Mouse (Mus musculus) yolk sac, embryonic 10.5 days (tissue): ENCODE measurements around the gene Sptssb.

Experiments
- DNase-seq: peaks from one replicate; pipeline ENCODE4 v3.0.0-alpha.2; 2017; ENCODE audit warnings: low spot score

Gene Sptssb

DNA sequence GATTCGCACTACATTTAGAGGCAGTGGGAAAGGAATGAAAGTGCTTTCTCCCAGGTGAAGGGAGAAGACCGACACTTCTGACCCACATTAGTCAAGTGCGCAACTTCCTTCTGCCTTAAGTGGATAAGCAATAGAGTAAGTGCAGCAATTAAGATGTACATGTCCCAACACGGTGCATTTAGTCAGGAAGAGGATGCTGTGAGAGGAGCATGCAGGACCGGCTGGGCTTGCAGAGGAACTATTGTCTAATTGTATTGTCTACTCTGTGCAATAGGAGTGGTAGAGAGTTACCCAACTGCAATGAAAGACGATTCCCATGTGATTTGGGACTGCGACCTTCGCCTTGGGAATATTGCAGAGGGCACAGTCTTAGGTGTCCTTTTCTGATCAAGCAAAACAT is 30.2 kb downstream of the Sptssb start:
- DNase-seq: no peak

DNA sequence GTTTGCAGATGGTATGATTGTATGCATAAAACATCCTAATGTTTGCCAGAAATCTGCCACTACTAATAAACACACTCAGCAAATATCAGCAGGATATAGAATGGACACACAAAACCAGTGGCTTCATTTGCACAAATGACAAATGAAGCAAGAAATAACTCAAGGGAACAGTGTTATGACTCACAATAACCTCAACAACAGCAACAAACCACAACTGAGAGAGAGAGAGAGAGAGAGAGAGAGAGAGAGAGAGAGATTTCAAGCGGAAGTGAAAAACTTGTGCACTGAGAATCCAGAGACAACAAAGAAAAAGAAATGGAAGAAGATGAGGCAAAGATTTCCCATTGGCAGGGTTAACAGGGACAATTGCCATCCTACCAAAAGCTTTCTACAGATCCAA is 35.2 kb downstream of the Sptssb start:
- DNase-seq: no peak

GRCm38 (mm10) chr3:69820614-69821013 is 39.1 kb downstream of the Sptssb start:
- DNase-seq: no peak

GRCm38 (mm10) chr3:69819851-69820200 is 39.9 kb downstream of the Sptssb start:
- no peak for DNase-seq

- no peak for DNase-seq
These were observed 40.4 kb downstream of the Sptssb start for GRCm38 (mm10) chr3:69819146-69819850.

DNA sequence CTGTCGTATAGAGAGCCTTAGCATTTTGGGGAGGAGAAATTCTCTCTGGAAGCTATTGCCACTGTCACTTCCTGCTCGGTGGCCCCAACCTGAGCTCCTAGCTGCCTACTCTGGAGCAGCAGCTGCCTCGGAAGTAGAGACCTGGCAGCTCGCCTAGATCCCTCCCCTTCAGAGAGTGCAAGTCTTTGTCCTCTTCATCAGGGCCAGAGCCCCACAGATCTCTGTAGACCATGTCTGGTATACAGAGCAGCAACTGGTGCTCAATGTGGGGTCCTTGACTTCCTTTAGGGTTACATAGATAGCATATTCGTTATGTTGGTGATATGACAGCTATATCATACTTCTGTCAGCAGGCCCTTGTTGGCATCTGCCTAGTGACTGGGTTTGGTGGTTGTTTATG is 41.3 kb downstream of the Sptssb start:
- DNase-seq: no peak

DNA sequence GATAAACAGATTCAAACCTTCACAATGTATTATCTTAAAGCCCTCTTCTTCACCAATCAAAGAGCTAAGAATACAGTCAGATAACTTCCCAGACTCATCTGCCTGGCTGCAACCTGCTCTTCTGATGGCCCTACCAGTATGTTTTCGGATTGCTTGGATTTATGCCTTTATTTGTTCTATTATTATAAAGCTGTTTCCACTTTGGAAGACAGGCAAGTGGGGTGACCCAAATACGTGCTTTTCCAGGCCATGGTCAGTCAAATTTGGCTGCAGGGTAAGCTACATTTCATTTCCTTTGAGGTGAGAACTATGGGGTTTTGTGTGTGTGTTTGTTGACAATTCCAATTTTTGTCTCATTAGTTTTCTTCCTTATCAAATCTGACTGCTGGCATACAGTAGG is 43.2 kb downstream of the Sptssb start:
- DNase-seq: no peak

- no peak for DNase-seq
These were observed 46.6 kb downstream of the Sptssb start for GRCm38 (mm10) chr3:69813005-69813695.

DNA sequence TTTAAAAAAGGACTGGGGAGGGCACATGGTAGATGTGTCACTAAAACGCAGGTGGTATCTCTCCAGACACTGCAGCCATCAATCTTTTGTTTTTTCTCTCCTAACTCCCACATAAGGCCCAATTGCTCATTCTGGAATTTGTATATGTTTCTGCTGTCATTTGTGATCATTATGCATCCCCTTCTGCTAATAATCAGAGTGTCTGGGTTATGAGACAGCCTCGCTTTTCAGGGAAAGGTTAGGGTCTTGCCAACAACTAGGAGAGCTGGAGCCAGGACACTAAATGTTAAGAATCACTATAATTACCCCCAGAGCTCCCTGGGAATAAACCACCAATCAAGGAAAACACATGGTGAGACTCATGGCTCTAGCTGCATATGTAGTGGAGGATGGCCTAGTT is 47.3 kb downstream of the Sptssb start:
- no peak for DNase-seq

DNA sequence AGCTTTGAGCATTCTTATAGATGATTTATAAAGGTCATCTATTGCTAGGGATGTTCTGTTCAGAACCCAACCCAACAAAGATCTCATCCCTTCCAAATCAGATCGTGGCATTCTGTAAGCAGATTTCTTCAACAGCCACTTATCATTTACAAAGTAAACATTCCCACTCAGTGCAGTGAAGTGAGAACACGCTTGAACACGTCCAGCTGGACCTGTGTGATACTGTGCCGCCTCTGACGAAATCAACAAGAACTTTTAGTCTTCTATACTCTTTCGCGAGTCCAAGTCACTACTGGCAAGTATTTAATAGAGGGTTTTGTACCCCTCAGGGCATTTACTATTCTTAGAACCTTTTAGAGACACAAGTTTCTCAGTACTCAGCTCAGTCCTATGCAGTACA is 51.3 kb downstream of the Sptssb start:
- no peak for DNase-seq

GRCm38 (mm10) chr3:69803137-69803536 is 56.6 kb downstream of the Sptssb start:
- no peak for DNase-seq

DNA sequence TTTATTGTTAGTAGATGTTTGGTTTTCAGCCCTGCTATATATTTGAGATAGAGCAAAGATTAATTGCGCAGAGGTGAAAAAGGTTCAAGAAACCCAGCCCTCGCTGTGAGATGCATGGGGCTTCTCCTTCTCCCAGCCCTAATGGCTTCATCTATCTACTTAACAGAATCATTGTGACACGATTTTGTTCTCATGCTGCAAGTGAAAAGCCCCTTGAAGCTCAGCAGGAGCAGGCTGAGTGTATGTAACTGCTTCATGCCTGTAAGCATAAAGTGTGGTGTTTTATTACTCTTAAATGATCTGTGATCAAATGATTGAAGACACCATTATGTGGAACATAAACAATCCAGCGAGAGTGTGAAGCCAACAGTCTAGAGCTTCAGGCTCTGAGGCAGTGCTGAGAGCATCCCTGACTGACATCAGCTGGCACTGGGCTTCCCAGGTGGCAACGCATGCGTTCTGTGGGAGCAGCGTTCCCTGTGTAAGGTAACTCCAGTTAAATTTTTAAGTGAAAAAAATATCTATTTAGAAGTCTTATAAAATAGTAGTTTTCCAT is 58.8 kb downstream of the Sptssb start:
- DNase-seq: no peak

GRCm38 (mm10) chr3:69799096-69799495 is 60.6 kb downstream of the Sptssb start:
- no peak for DNase-seq

DNA sequence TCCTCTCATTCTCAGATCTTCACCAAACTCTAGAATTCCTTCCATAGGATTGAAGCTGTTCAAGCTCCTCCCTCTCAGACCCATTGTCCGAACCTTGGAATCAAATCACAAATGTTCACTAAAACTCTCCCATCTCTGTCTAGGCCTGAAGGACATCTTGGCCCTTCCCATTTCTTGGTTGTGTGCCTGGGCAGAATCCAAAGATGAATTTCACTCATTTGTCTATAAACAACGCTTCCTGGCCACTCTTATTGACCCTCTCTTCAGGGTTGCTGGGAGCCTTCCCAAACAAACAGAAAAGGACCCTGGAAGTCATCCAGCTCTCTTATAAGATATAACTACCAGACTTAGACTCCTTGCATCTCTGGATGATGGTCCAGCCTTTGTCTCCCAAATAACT is 61.8 kb downstream of the Sptssb start:
- DNase-seq: no peak

GRCm38 (mm10) chr3:69797533-69797932 is 62.2 kb downstream of the Sptssb start:
- DNase-seq: no peak

DNA sequence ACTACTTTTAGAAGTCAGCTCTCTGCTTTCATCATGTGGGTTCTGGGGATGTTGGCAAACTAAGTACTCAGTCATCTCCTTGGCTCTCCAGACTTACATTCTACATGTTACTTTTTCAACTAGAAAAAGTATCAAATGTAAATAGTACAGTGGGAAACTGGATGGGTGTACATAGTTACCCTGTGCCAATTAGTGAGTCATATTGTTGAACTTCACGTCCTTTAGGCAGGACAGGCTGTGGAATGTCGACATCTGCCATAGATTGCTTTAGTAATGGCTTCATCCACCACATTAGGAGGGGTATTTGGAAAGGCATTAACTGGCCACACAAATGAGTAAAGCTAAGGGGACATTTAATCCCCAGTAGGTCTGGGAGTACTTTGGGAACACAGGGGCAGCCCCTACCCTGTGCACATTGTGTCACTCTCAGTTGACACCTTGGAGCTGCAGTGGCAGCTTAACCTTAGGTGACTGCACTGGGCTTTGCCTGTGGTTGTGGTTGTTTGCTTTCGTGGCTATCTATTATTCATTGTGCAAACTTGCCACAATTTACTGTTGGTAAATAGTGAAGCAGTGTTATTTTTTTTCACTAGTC is 66.8 kb downstream of the Sptssb start:
- no peak for DNase-seq

- DNase-seq: no peak
These were observed 80.4 kb downstream of the Sptssb start for GRCm38 (mm10) chr3:69779246-69779796.

GRCm38 (mm10) chr3:69773356-69773755 is 86.4 kb downstream of the Sptssb start:
- DNase-seq: no peak
